28 mouse cellular contexts compared by ENCODE assay signal in genomic region chr10:68079910-68080670, GRCm38 (mm10).
A peak's percentile ranks its signal among the peaks of the same experiment; 100 is the strongest.
DNase-seq lines count a peak whose midpoint lies in the region; ATAC-seq lines count a peak whose summit lies in the region.
"Had no signal": no experiment of that assay in that cellular context is flagged by ENCODE, and none has a peak within 500 bp of the region (broad histone marks: within the 10 kb centered on the region; RNA-seq: fewer than 3 reads in every experiment).

No protein-coding gene starts in this region.

- no peaks in the 10 kb centered on the region for H3K36me3 ChIP-seq in heart, embryonic 10.5 days
- peaks cover 13% of the 10 kb centered on the region for H3K36me3 ChIP-seq in megakaryocyte, embryonic 14.5 days (replicated peaks; ENCODE audit: low read length)
- H3K36me3 ChIP-seq: forebrain, embryonic 10.5 days; heart, embryonic 12.5 days; heart, embryonic 15.5 days had no signal

- ATAC-seq in megakaryocyte, adult 5-6 weeks (ENCODE audit: poor library complexity, severe bottlenecking): no peak
- ATAC-seq in common myeloid progenitor, adult 5-6 weeks (replicated peaks; ENCODE audit: low read depth, poor library complexity, severe bottlenecking): peak; percentile 59
- ATAC-seq: CD4-positive, CD25-positive, alpha-beta regulatory T cell, adult 4 months; forebrain, embryonic 13.5 days; forebrain, embryonic 16.5 days; hindbrain, postnatal 0 days; inflammation-experienced regulatory T-cells, adult 6 months; intestine, embryonic 16.5 days; Patski had no signal

- H3K27me3 ChIP-seq in heart, embryonic 10.5 days (ENCODE audit: insufficient read depth, poor library complexity, severe bottlenecking): no peaks in the 10 kb centered on the region
- H3K27me3 ChIP-seq in megakaryocyte, embryonic 14.5 days (replicated peaks): no peaks in the 10 kb centered on the region
- H3K27me3 ChIP-seq: forebrain, embryonic 13.5 days; heart, embryonic 12.5 days; heart, embryonic 15.5 days; Patski had no signal

- peak; percentile 22 for DNase-seq in heart, embryonic 10.5 days (ENCODE audit: low spot score)
- DNase-seq in heart, postnatal 10 days: no peak
- peak; percentile 43 for DNase-seq in MEL-GATA-1-ER (ENCODE audit: extremely low read depth, low read depth)
- no peak for DNase-seq in cerebellum, adult 18-20 months
- no peak for DNase-seq in left cerebral cortex, adult 9 months (ENCODE audit: low spot score in 2 of 2)
- DNase-seq: adrenal gland, postnatal 10 days; adrenal gland, postnatal 36 days; cerebellum, adult 11 months; cerebellum, adult 8-10 months; cerebellum, postnatal 10 days; cerebellum, postnatal 36 days; gastrocnemius, adult 2 months; gastrocnemius, postnatal 14 days; kidney, adult 18-20 months had no signal

- H3K4me3 ChIP-seq in heart, embryonic 10.5 days: no peak overlapping the region
- peak overlapping the region; percentile 35 for H3K4me3 ChIP-seq in megakaryocyte, embryonic 14.5 days (replicated peaks)
- H3K4me3 ChIP-seq: forebrain, embryonic 10.5 days; forebrain, embryonic 13.5 days; gastrocnemius, adult 2 months; heart, embryonic 12.5 days; heart, embryonic 15.5 days had no signal

- H3K27ac ChIP-seq in heart, embryonic 10.5 days: no peak overlapping the region
- H3K27ac ChIP-seq: forebrain, embryonic 10.5 days; forebrain, embryonic 13.5 days; gastrocnemius, adult 2 months; heart, embryonic 15.5 days; hindbrain, embryonic 14.5 days; hindbrain, postnatal 0 days had no signal

- H3K4me1 ChIP-seq in heart, embryonic 10.5 days: peaks cover 4% of the 10 kb centered on the region; the same call in 1 of the 2 replicates
- peaks cover 76% of the 10 kb centered on the region for H3K4me1 ChIP-seq in megakaryocyte, embryonic 14.5 days
- H3K4me1 ChIP-seq: forebrain, embryonic 10.5 days had no signal

- 75% methylated on average over 10 of the region's 10 CpGs for WGBS in heart, embryonic 10.5 days

- intact Hi-C loops in heart, postnatal 10 days (cut with DNase I): loop anchor here (5.0 to 10.0 kb wide), 2 partner anchors 73 to 215 kb away; no protein-coding TSS in a partner anchor

- H3K9me3 ChIP-seq in heart, embryonic 10.5 days: no peaks in the 10 kb centered on the region
- H3K9me3 ChIP-seq in megakaryocyte, embryonic 14.5 days: peaks cover 12% of the 10 kb centered on the region
- H3K9me3 ChIP-seq: forebrain, embryonic 10.5 days; forebrain, embryonic 13.5 days; heart, embryonic 12.5 days; heart, embryonic 15.5 days had no signal

Comparison
In these comparisons a context has a peak if more than half of its experiments do, and no peak if none do; other contexts are left out.
1. DNase-seq: peak in heart, embryonic 10.5 days (single experiment) and MEL-GATA-1-ER (single experiment); none in heart, postnatal 10 days (0 of 2), cerebellum, adult 18-20 months (0 of 2) and left cerebral cortex, adult 9 months (0 of 2).